Mouse (Mus musculus) layer of hippocampus, adult 11-12 months (tissue): Measurements from ENCODE around the gene Gzmg.
"Not testable (repeated sequence)": the region's sequence is repeated elsewhere in the genome, so short reads cannot be mapped to it uniquely, and the experiment has no call there.

Experiments
- DNase-seq: peaks from one replicate; pipeline ENCODE4 v3.0.0; 2022; ENCODE audit warnings: low spot score

The Gzmg gene

GRCm38 (mm10) chr14:56159479-56159878 lies at the start of gene Gzmg:
Gzmg (minus strand) TSS chr14:56159579.
- not testable (repeated sequence) for DNase-seq

GRCm38 (mm10) chr14:56205613-56206012 lies 46.2 kb upstream of the Gzmg start:
- no peak for DNase-seq

GRCm38 (mm10) chr14:56205021-56205420 lies 45.6 kb upstream of the Gzmg start:
- DNase-seq = not testable (repeated sequence)

- DNase-seq = peak; percentile 62
These were observed 44.6 kb upstream of the Gzmg start for GRCm38 (mm10) chr14:56203975-56204374.

GRCm38 (mm10) chr14:56186946-56187345 lies 27.6 kb upstream of the Gzmg start:
- no peak for DNase-seq

- no peak for DNase-seq
These were observed 27.1 kb upstream of the Gzmg start for GRCm38 (mm10) chr14:56186521-56186920.

- peak; percentile 37 for DNase-seq
These were observed 18.3 kb upstream of the Gzmg start for GRCm38 (mm10) chr14:56177651-56178050.

GRCm38 (mm10) chr14:56174499-56174898 lies 15.1 kb upstream of the Gzmg start, which contains the start of gene Gzmn:
Gzmn (minus strand) TSS chr14:56174599.
- DNase-seq = no peak

GRCm38 (mm10) chr14:56173396-56173795 lies 14.0 kb upstream of the Gzmg start:
- peak; percentile 45 for DNase-seq

- DNase-seq = no peak
These were observed 13.4 kb upstream of the Gzmg start for GRCm38 (mm10) chr14:56172744-56173143.

- DNase-seq = no peak
These were observed 8.6 kb upstream of the Gzmg start for GRCm38 (mm10) chr14:56168009-56168408.

- DNase-seq = no peak
These were observed 2.7 kb upstream of the Gzmg start for GRCm38 (mm10) chr14:56162109-56162508.

- DNase-seq = no peak
These were observed 4.0 kb downstream of the Gzmg start for GRCm38 (mm10) chr14:56155340-56155739.

- DNase-seq = not testable (repeated sequence)
These were observed 25.7 kb downstream of the Gzmg start for GRCm38 (mm10) chr14:56133675-56134074.

GRCm38 (mm10) chr14:56132508-56132907 lies 26.9 kb downstream of the Gzmg start, which contains the start of gene Gzmd:
Gzmd (minus strand) TSS chr14:56132608.
- not testable (repeated sequence) for DNase-seq

- no peak for DNase-seq
These were observed 31.0 kb downstream of the Gzmg start for GRCm38 (mm10) chr14:56128341-56128740.

- DNase-seq = no peak
These were observed 35.9 kb downstream of the Gzmg start for GRCm38 (mm10) chr14:56123516-56123915.

- DNase-seq = no peak
These were observed 38.9 kb downstream of the Gzmg start, which contains the start of gene Gzme for GRCm38 (mm10) chr14:56120525-56120924. Gzme (minus strand) TSS chr14:56120625.

GRCm38 (mm10) chr14:56115531-56116310 lies 43.7 kb downstream of the Gzmg start:
- not testable (repeated sequence) for DNase-seq
